Mouse (Mus musculus) intestine, embryonic 14.5 days (tissue): ENCODE data around the gene Tax1bp3. TPM values are rescaled to one million over a fixed set of nuclear protein-coding genes. Genes with fewer than 3 reads are reported as not detected.

Experiments
- ATAC-seq: fragments of 200-750 bp; cut with Nextera tagmentation; replicated peaks from 2 replicates; pipeline ENCODE4 v1.8.0; 2017; ENCODE audit warnings: low read depth, moderate number of reproducible peaks, moderate TSS enrichment, moderate library complexity; ENCODE audit not compliant: low FRiP score, low TSS enrichment
- DNase-seq: peaks from one replicate; pipeline ENCODE4 v3.0.0-alpha.2; 2018; ENCODE audit warnings: low spot score
- H3K27ac ChIP-seq: fragments of 300-500 bp; sonication (generic); 2 replicates; pipeline ENCODE4 v1.5.1; 2014; ENCODE audit warnings: low read depth, mild to moderate bottlenecking, control low read depth
- H3K27me3 ChIP-seq: fragments of 300-500 bp; sonication (generic); replicated peaks from 2 replicates; pipeline ENCODE4 v1.6.1; 2014; ENCODE audit warnings: low read length, control low read depth; ENCODE audit not compliant: control insufficient read depth, insufficient read depth
- H3K36me3 ChIP-seq: fragments of 300-500 bp; sonication (generic); 2 replicates; pipeline ENCODE4 v1.6.1; 2014; ENCODE audit warnings: low read length, control low read depth; ENCODE audit not compliant: control insufficient read depth, insufficient read depth
- H3K4me1 ChIP-seq: fragments of 300-500 bp; sonication (generic); replicated peaks from 2 replicates; pipeline ENCODE4 v1.6.1; 2014; ENCODE audit warnings: low read length, control low read depth, mixed read lengths; ENCODE audit not compliant: control insufficient read depth, insufficient read depth
- H3K4me2 ChIP-seq: fragments of 300-500 bp; sonication (generic); 2 replicates; pipeline ENCODE4 v1.6.1; 2014; ENCODE audit warnings: low read length
- H3K4me3 ChIP-seq: fragments of 300-500 bp; sonication (generic); 2 replicates; pipeline ENCODE4 v1.5.1; 2014; ENCODE audit warnings: low read depth, low read length, control low read depth, mixed read lengths
- H3K9ac ChIP-seq: fragments of 300-500 bp; sonication (generic); 2 replicates; pipeline ENCODE4 v1.6.1; 2014; ENCODE audit warnings: mild to moderate bottlenecking, low read length
- H3K9me3 ChIP-seq: fragments of 300-500 bp; sonication (generic); 2 replicates; pipeline ENCODE4 v1.6.1; 2016; ENCODE audit warnings: low read length, control low read depth; ENCODE audit not compliant: control insufficient read depth
- WGBS: fragments of 180-500 bp; shearing (Covaris S2); extraction: QIAGEN DNeasy Blood & Tissue Kit; methylation state at CpG from one replicate; pipeline ENCODE4 v1.1.7; 2014; 5-methylcytosine and 5-hydroxymethylcytosine counted together
- polyA plus RNA-seq: library from polyadenylated mRNA; unstranded; fragments of >200 nt; fragmentation: Nextera tagmentation; extraction: Ambion mirVana; gene quantifications from 2 replicates; pipeline ENCODE4 v1.2.1, GENCODE M21; 2014

The Tax1bp3 gene
- polyA plus RNA-seq, 1 experiment from 2014 or later, result 233 TPM

DNA sequence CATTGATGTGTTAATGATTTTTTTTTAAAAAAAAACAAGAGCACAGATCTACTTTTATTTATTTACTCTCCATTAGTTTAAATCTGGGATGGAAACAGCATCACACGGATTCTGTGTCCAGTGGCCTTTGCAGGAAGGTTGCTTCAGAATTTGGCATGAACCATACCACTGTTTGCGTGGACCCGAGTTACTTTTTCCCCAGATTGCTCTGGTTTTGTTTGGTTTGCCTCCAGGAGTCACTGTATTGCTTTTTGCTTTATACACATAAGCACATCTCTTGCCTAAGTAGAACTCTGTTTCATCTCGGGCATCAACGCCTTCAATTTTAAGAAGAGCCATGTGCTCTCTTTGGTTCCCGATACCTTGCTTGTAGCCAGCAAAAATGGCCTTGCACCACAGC, 49.0 kb downstream of the Tax1bp3 start:
- Histone ChIP-seq H3K36me3 (no peaks in the 10 kb centered on the region), H3K4me1 (no peaks in the 10 kb centered on the region), H3K9ac (no peak overlapping the region), H3K4me2 (no peak overlapping the region), H3K4me3 (no peak overlapping the region), H3K27me3 (no peaks in the 10 kb centered on the region), H3K27ac (no peak overlapping the region), H3K9me3 (no peaks in the 10 kb centered on the region)
- DNase-seq, result no peak
- ATAC-seq, result no peak
- 89% methylated on average over 6 of the region's 6 CpGs for WGBS

DNA sequence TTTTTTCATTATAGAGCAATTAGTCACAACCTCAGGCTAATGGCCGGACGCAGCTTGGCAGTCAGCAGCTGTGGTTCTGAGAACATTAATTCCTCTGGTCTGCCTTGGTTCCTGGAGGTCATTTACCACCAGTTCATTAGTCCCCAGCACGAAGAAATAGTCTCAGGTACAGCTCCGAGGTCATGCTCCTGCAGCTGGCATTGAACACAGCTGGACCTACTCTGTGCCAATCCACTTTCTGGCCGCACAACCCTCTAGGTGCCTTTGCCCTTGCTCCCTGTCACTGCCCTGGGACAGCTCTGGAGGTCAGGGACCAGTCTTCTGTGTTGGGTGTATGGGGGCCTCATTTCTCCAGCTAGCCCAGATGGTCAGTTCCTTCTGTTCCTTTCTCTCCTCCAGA, 52.0 kb downstream of the Tax1bp3 start:
- H3K27me3 ChIP-seq, result no peaks in the 10 kb centered on the region
- DNase-seq, result no peak
- H3K4me1 ChIP-seq, result no peaks in the 10 kb centered on the region
- no peak for ATAC-seq
- no peaks in the 10 kb centered on the region for H3K9me3 ChIP-seq
- 84% methylated on average over 5 of the region's 5 CpGs for WGBS
- H3K9ac ChIP-seq, result no peak overlapping the region
- no peak overlapping the region for H3K4me3 ChIP-seq
- H3K36me3 ChIP-seq, result no peaks in the 10 kb centered on the region
- no peak overlapping the region for H3K27ac ChIP-seq
- H3K4me2 ChIP-seq, result no peak overlapping the region

DNA sequence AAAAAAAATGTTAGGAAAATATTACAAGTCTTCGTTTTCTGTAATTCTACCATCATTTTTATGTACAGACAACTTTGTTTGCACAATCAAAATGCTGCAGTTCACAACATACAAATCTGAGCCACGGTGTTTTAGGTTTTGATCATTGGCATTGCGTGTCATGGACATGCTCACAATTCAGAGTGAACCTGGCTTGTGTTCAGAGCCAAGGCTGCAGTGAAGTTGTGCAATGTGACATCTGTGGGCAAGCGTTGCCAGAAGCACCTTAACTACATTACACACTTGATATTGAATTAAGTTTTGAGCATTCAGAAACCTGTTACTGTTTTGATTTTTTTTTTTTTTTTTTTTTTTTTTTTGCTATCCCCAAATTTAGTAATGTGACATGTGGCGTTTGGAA, 53.2 kb downstream of the Tax1bp3 start:
- WGBS, result 88% methylated on average over 5 of the region's 5 CpGs
- no peaks in the 10 kb centered on the region for H3K27me3 ChIP-seq
- no peaks in the 10 kb centered on the region for H3K4me1 ChIP-seq
- no peak overlapping the region for H3K9ac ChIP-seq
- DNase-seq, result no peak
- no peaks in the 10 kb centered on the region for H3K36me3 ChIP-seq
- no peak for ATAC-seq
- no peak overlapping the region for H3K4me3 ChIP-seq
- H3K4me2 ChIP-seq, result no peak overlapping the region
- no peaks in the 10 kb centered on the region for H3K9me3 ChIP-seq
- H3K27ac ChIP-seq, result no peak overlapping the region

DNA sequence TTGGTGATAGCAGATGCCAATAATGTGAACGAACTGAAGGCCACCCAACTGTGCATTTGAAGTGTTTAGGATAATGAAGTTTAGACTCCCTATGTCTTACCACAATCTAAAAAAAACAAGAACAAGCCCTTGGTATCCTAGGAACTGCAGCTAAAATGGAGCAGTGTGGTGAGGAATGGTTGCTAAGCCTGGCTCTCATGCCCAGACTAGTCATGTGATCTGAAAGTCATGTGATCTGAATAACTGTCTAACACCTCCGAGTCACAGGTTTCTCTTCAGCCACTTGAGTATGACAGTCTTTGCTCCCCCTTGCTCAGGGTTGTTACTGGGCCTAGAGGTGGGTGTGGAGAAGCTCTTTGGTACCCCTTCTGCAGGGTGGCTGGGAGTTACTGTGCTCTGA, 55.6 kb downstream of the Tax1bp3 start:
- no peaks in the 10 kb centered on the region for H3K27me3 ChIP-seq
- no peak overlapping the region for H3K27ac ChIP-seq
- H3K9ac ChIP-seq, result no peak overlapping the region
- DNase-seq (no peak), ATAC-seq (no peak)
- no peaks in the 10 kb centered on the region; the same call in 1 of the 2 replicates for H3K4me1 ChIP-seq
- H3K9me3 ChIP-seq, result no peaks in the 10 kb centered on the region
- no peak overlapping the region for H3K4me2 ChIP-seq
- no peak overlapping the region for H3K4me3 ChIP-seq
- no peaks in the 10 kb centered on the region for H3K36me3 ChIP-seq
- WGBS, result 75% methylated on average over 2 of the region's 2 CpGs

Other genes starting within 250 kb of the Tax1bp3 start
- 17.4 and 21.4 TPM in 2 replicates for gene Atp2a3, start 215.9 kb upstream of the Tax1bp3 start, polyA plus RNA-seq
- 1.7 and 10.1 TPM in 2 replicates for gene P2rx1, start 178.0 kb upstream of the Tax1bp3 start, polyA plus RNA-seq
- 4.4 and 4.5 TPM in 2 replicates for gene Camkk1, start 158.1 kb upstream of the Tax1bp3 start, polyA plus RNA-seq
- gene Ncbp3, start 129.3 kb upstream of the Tax1bp3 start, polyA plus RNA-seq, result 10.0 and 11.9 TPM in 2 replicates
- gene Itgae, start 86.5 kb upstream of the Tax1bp3 start, polyA plus RNA-seq, result 0.23 and 0.28 TPM in 2 replicates
- gene Haspin, start 38.8 kb upstream of the Tax1bp3 start, polyA plus RNA-seq, result 16.0 and 16.3 TPM in 2 replicates
- gene P2rx5, start 16.7 kb upstream of the Tax1bp3 start, polyA plus RNA-seq, result 0.07 TPM in 1 of 2 replicates, not detected in the other
- gene Emc6, start within 50 bp of the Tax1bp3 start, polyA plus RNA-seq, result 123 and 130 TPM in 2 replicates
- gene Ctns, start 22.0 kb downstream of the Tax1bp3 start, polyA plus RNA-seq, result 15.6 and 17.0 TPM in 2 replicates
- 1.1 and 1.2 TPM in 2 replicates for gene Shpk, start 22.4 kb downstream of the Tax1bp3 start, polyA plus RNA-seq
- 0.07 TPM in 1 of 2 replicates, not detected in the other for gene Trpv1, start 57.2 kb downstream of the Tax1bp3 start, polyA plus RNA-seq
- 0.08 and 0.15 TPM in 2 replicates for gene Trpv3, start 90.3 kb downstream of the Tax1bp3 start, polyA plus RNA-seq
- gene Aspa, start 152.5 kb downstream of the Tax1bp3 start, polyA plus RNA-seq, result 0.38 TPM in 2 replicates
- gene Gm49340, start 152.7 kb downstream of the Tax1bp3 start, polyA plus RNA-seq, result not detected in 2 replicates
- not detected in 2 replicates for gene Spata22, start 152.7 kb downstream of the Tax1bp3 start, polyA plus RNA-seq
- not detected in 2 replicates for gene Olfr20, start 173.7 kb downstream of the Tax1bp3 start, polyA plus RNA-seq
- gene Olfr376, start 194.2 kb downstream of the Tax1bp3 start, polyA plus RNA-seq, result not detected in 2 replicates
- gene Olfr1, start 222.5 kb downstream of the Tax1bp3 start, polyA plus RNA-seq, result not detected in 2 replicates